Mouse (Mus musculus): Measurements from ENCODE around the gene Htra1. TPM values are rescaled to one million over a fixed set of nuclear protein-coding genes. Genes with fewer than 3 reads are reported as not detected.

The Htra1 gene
- polyA plus RNA-seq, 1 experiment from 2014 or later, result 30.3 TPM

GRCm38 (mm10) chr7:130922981-130923731 lies 12.8 kb upstream of the Htra1 start:
- H3K9me3 ChIP-seq (replicated peaks; ENCODE audit: control insufficient read depth, low read length), result no peaks in the 10 kb centered on the region
- H3K36me3 ChIP-seq (ENCODE audit: control insufficient read depth, insufficient read depth, low read length), result no peaks in the 10 kb centered on the region
- H3K4me1 ChIP-seq (ENCODE audit: control insufficient read depth, insufficient read depth, low read length), result no peaks in the 10 kb centered on the region
- ATAC-seq (ENCODE audit: insufficient read depth, low FRiP score), result no peak
- no peak overlapping the region for H3K4me3 ChIP-seq (replicated peaks; ENCODE audit: low read length)
- no peak overlapping the region for H3K9ac ChIP-seq (ENCODE audit: low read length)
- H3K27ac ChIP-seq (ENCODE audit: low read length), result no peak overlapping the region
- 71% methylated on average over 13 of the region's 13 CpGs for WGBS
- H3K4me2 ChIP-seq (ENCODE audit: low read depth, low read length), result no peak overlapping the region
- H3K27me3 ChIP-seq (ENCODE audit: control insufficient read depth, insufficient read depth, low read length), result no peaks in the 10 kb centered on the region

- WGBS, result 65% methylated on average over 3 of the region's 3 CpGs
These were observed 5.5 kb upstream of the Htra1 start for GRCm38 (mm10) chr7:130930401-130930800.

GRCm38 (mm10) chr7:130932921-130933320 lies 3.0 kb upstream of the Htra1 start:
- no peak for ATAC-seq (ENCODE audit: insufficient read depth, low FRiP score)
- no peak overlapping the region for H3K27ac ChIP-seq (ENCODE audit: low read length)
- peaks cover 44% of the 10 kb centered on the region for H3K27me3 ChIP-seq (ENCODE audit: control insufficient read depth, insufficient read depth, low read length)
- no peaks in the 10 kb centered on the region for H3K36me3 ChIP-seq (ENCODE audit: control insufficient read depth, insufficient read depth, low read length)
- H3K4me2 ChIP-seq (ENCODE audit: low read depth, low read length), result no peak overlapping the region
- peaks cover 14% of the 10 kb centered on the region for H3K4me1 ChIP-seq (ENCODE audit: control insufficient read depth, insufficient read depth, low read length)
- H3K4me3 ChIP-seq (replicated peaks; ENCODE audit: low read length), result no peak overlapping the region
- no peaks in the 10 kb centered on the region for H3K9me3 ChIP-seq (replicated peaks; ENCODE audit: control insufficient read depth, low read length)
- no peak overlapping the region for H3K9ac ChIP-seq (ENCODE audit: low read length)
- 83% methylated on average over 9 of the region's 9 CpGs for whole genome bisulfite sequencing

More at GRCm38 (mm10) chr7:130930401-130930800, 5.5 kb upstream of the Htra1 start:
- no peak for ATAC-seq (ENCODE audit: insufficient read depth, low FRiP score)
- H3K27me3 ChIP-seq (ENCODE audit: control insufficient read depth, insufficient read depth, low read length), result peaks cover 22% of the 10 kb centered on the region
- H3K4me3 ChIP-seq (replicated peaks; ENCODE audit: low read length), result no peak overlapping the region
- H3K9me3 ChIP-seq (replicated peaks; ENCODE audit: control insufficient read depth, low read length), result no peaks in the 10 kb centered on the region
- H3K4me2 ChIP-seq (ENCODE audit: low read depth, low read length), result no peak overlapping the region
- H3K27ac ChIP-seq (ENCODE audit: low read length), result no peak overlapping the region
- peaks cover 1% of the 10 kb centered on the region for H3K4me1 ChIP-seq (ENCODE audit: control insufficient read depth, insufficient read depth, low read length)
- H3K36me3 ChIP-seq (ENCODE audit: control insufficient read depth, insufficient read depth, low read length), result no peaks in the 10 kb centered on the region
- no peak overlapping the region for H3K9ac ChIP-seq (ENCODE audit: low read length)

- peaks cover 14% of the 10 kb centered on the region for H3K4me1 ChIP-seq (ENCODE audit: control insufficient read depth, insufficient read depth, low read length)
- H3K9ac ChIP-seq (ENCODE audit: low read length), result no peak overlapping the region
- no peak for ATAC-seq (ENCODE audit: insufficient read depth, low FRiP score)
- peaks cover 56% of the 10 kb centered on the region for H3K27me3 ChIP-seq (ENCODE audit: control insufficient read depth, insufficient read depth, low read length)
- no peak overlapping the region for H3K4me3 ChIP-seq (replicated peaks; ENCODE audit: low read length)
- H3K36me3 ChIP-seq (ENCODE audit: control insufficient read depth, insufficient read depth, low read length), result no peaks in the 10 kb centered on the region
- no peak overlapping the region for H3K27ac ChIP-seq (ENCODE audit: low read length)
- H3K9me3 ChIP-seq (replicated peaks; ENCODE audit: control insufficient read depth, low read length), result no peaks in the 10 kb centered on the region
- WGBS, result 81% methylated on average over 4 of the region's 4 CpGs
- H3K4me2 ChIP-seq (ENCODE audit: low read depth, low read length), result no peak overlapping the region
These were observed 1.3 kb upstream of the Htra1 start for GRCm38 (mm10) chr7:130934654-130935053.

GRCm38 (mm10) chr7:130935421-130935792 lies 504 bp upstream of the Htra1 start:
- H3K27me3 ChIP-seq (ENCODE audit: control insufficient read depth, insufficient read depth, low read length), result peaks cover 57% of the 10 kb centered on the region
- WGBS, result 12% methylated on average over 16 of the region's 16 CpGs
- no peak for ATAC-seq (ENCODE audit: insufficient read depth, low FRiP score)
- peak overlapping the region; percentile 77 for H3K4me2 ChIP-seq (ENCODE audit: low read depth, low read length)
- no peaks in the 10 kb centered on the region for H3K36me3 ChIP-seq (ENCODE audit: control insufficient read depth, insufficient read depth, low read length)
- H3K9me3 ChIP-seq (replicated peaks; ENCODE audit: control insufficient read depth, low read length), result no peaks in the 10 kb centered on the region
- peak overlapping the region; percentile 65; the same call in 1 of the 2 replicates for H3K9ac ChIP-seq (ENCODE audit: low read length)
- H3K27ac ChIP-seq (ENCODE audit: low read length), result no peak overlapping the region
- H3K4me1 ChIP-seq (ENCODE audit: control insufficient read depth, insufficient read depth, low read length), result peaks cover 14% of the 10 kb centered on the region
- peak overlapping the region; percentile 64 for H3K4me3 ChIP-seq (replicated peaks; ENCODE audit: low read length)

GRCm38 (mm10) chr7:130936472-130936951 lies 601 bp downstream of the Htra1 start:
- H3K27ac ChIP-seq (ENCODE audit: low read length), result no peak overlapping the region
- H3K4me2 ChIP-seq (ENCODE audit: low read depth, low read length), result peak overlapping the region; percentile 77
- WGBS, result under 1% methylated on average over 49 of the region's 49 CpGs
- H3K4me1 ChIP-seq (ENCODE audit: control insufficient read depth, insufficient read depth, low read length), result peaks cover 23% of the 10 kb centered on the region
- peaks cover 57% of the 10 kb centered on the region for H3K27me3 ChIP-seq (ENCODE audit: control insufficient read depth, insufficient read depth, low read length)
- H3K4me3 ChIP-seq (replicated peaks; ENCODE audit: low read length), result peak overlapping the region; percentile 64
- peak; percentile 45; the same call in 1 of the 2 replicates for ATAC-seq (ENCODE audit: insufficient read depth, low FRiP score)
- H3K9me3 ChIP-seq (replicated peaks; ENCODE audit: control insufficient read depth, low read length), result no peaks in the 10 kb centered on the region
- H3K9ac ChIP-seq (ENCODE audit: low read length), result peak overlapping the region; percentile 65
- H3K36me3 ChIP-seq (ENCODE audit: control insufficient read depth, insufficient read depth, low read length), result no peaks in the 10 kb centered on the region

- H3K36me3 ChIP-seq (ENCODE audit: control insufficient read depth, insufficient read depth, low read length), result no peaks in the 10 kb centered on the region
- WGBS, result 21% methylated on average over 12 of the region's 12 CpGs
- no peak for ATAC-seq (ENCODE audit: insufficient read depth, low FRiP score)
These were observed 1.4 kb downstream of the Htra1 start for GRCm38 (mm10) chr7:130937266-130937841.

GRCm38 (mm10) chr7:130938005-130938404 lies 2.1 kb downstream of the Htra1 start:
- Histone ChIP-seq H3K4me2 (ENCODE audit: low read depth, low read length) (no peak overlapping the region), H3K4me3 (replicated peaks; ENCODE audit: low read length) (no peak overlapping the region), H3K9ac (ENCODE audit: low read length) (no peak overlapping the region), H3K27me3 (ENCODE audit: control insufficient read depth, insufficient read depth, low read length) (peaks cover 56% of the 10 kb centered on the region), H3K4me1 (ENCODE audit: control insufficient read depth, insufficient read depth, low read length) (peaks cover 23% of the 10 kb centered on the region), H3K36me3 (ENCODE audit: control insufficient read depth, insufficient read depth, low read length) (no peaks in the 10 kb centered on the region), H3K27ac (ENCODE audit: low read length) (no peak overlapping the region), H3K9me3 (replicated peaks; ENCODE audit: control insufficient read depth, low read length) (no peaks in the 10 kb centered on the region)
- ATAC-seq (ENCODE audit: insufficient read depth, low FRiP score), result no peak
- WGBS, result 62% methylated on average over 4 of the region's 4 CpGs

More at GRCm38 (mm10) chr7:130937266-130937841, 1.4 kb downstream of the Htra1 start:
- H3K9ac ChIP-seq (ENCODE audit: low read length), result no peak overlapping the region
- H3K27ac ChIP-seq (ENCODE audit: low read length), result no peak overlapping the region
- peaks cover 23% of the 10 kb centered on the region for H3K4me1 ChIP-seq (ENCODE audit: control insufficient read depth, insufficient read depth, low read length)
- no peaks in the 10 kb centered on the region for H3K9me3 ChIP-seq (replicated peaks; ENCODE audit: control insufficient read depth, low read length)
- H3K4me3 ChIP-seq (replicated peaks; ENCODE audit: low read length), result peak overlapping the region; percentile 64
- H3K4me2 ChIP-seq (ENCODE audit: low read depth, low read length), result peak overlapping the region; percentile 77
- H3K27me3 ChIP-seq (ENCODE audit: control insufficient read depth, insufficient read depth, low read length), result peaks cover 57% of the 10 kb centered on the region

GRCm38 (mm10) chr7:130938896-130939295 lies 3.0 kb downstream of the Htra1 start:
- Histone ChIP-seq H3K9ac (ENCODE audit: low read length) (no peak overlapping the region), H3K36me3 (ENCODE audit: control insufficient read depth, insufficient read depth, low read length) (no peaks in the 10 kb centered on the region), H3K4me3 (replicated peaks; ENCODE audit: low read length) (no peak overlapping the region), H3K9me3 (replicated peaks; ENCODE audit: control insufficient read depth, low read length) (no peaks in the 10 kb centered on the region), H3K4me1 (ENCODE audit: control insufficient read depth, insufficient read depth, low read length) (peaks cover 23% of the 10 kb centered on the region), H3K4me2 (ENCODE audit: low read depth, low read length) (no peak overlapping the region), H3K27ac (ENCODE audit: low read length) (no peak overlapping the region), H3K27me3 (ENCODE audit: control insufficient read depth, insufficient read depth, low read length) (peaks cover 47% of the 10 kb centered on the region)
- ATAC-seq (ENCODE audit: insufficient read depth, low FRiP score), result no peak
- WGBS, result 85% methylated on average over 8 of the region's 8 CpGs
